1 mouse cellular context compared by ENCODE assay signal in the genomic region with DNA sequence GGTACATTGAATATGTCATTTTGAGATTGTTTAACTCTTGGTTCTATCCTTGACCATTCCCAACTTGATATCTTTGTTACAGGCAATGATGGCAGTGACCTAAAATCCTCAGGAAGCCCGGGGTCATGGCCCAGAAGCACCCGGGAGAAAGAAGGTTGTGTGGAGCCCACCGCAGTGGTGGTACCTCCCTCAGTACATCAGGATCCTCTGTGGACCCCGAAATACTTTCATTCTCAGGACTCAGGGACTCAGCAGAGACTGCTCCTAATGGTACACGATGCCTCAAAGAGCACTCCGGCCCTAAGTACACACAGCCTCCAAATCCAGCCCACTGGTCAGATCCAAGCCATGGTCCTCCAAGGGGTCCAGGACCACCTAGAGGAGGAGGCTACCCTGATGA.
TF ChIP-seq lines count a peak whose summit lies in the region.

No protein-coding gene starts in this region.

TF ChIP-seq in MEL, 35 proteins besides CTCF, POLR2A, EP300 and RAD21:
- TF ChIP-seq POLR2AphosphoS2 (IDR thresholded peaks at IDR 0.05; ENCODE audit: low read length) (no peak), MAFK (IDR thresholded peaks at IDR 0.05; ENCODE audit: borderline replicate concordance, low read depth, low read length) (no peak), TBP (IDR thresholded peaks at IDR 0.05; ENCODE audit: low read depth, low read length) (no peak), MAZ (IDR thresholded peaks at IDR 0.05; ENCODE audit: low read depth, low read length) (no peak), USF1 (IDR thresholded peaks at IDR 0.05; ENCODE audit: low read depth, low read length) (no peak), POLR2AphosphoS5 (IDR thresholded peaks at IDR 0.05; ENCODE audit: borderline replicate concordance, low read depth, low read length) (no peak), NRF1 (IDR thresholded peaks at IDR 0.05; ENCODE audit: insufficient read depth, low read depth, low read length, poor library complexity, severe bottlenecking) (no peak), SIN3A (IDR thresholded peaks at IDR 0.05; ENCODE audit: low read length) (no peak), UBTF (IDR thresholded peaks at IDR 0.05; ENCODE audit: borderline replicate concordance, insufficient read depth, low read depth, low read length) (no peak), CHD2 (IDR thresholded peaks at IDR 0.05; ENCODE audit: low read length) (no peak), KAT2A (conservative IDR thresholded peaks at IDR 0.05; ENCODE audit: low read depth, low read length) (no peak), GABPA (IDR thresholded peaks at IDR 0.05; ENCODE audit: low read depth, low read length) (no peak), TAL1 (IDR thresholded peaks at IDR 0.05; ENCODE audit: low read length) (no peak)
